Mouse (Mus musculus) cerebellum, adult 18-20 months (tissue): ENCODE data around the gene Mtrex.
A peak's percentile ranks its signal among the peaks of the same experiment; 100 is the strongest.

ENCODE experiments used
- DNase-seq, 2 experiments: peaks; one replicate each; pipeline ENCODE4 v3.0.0; 2021

The Mtrex gene

GRCm38 (mm10) chr13:112927287-112928001 is at the start of gene Mtrex, which contains the start of gene Dhx29:
Gene Mtrex, minus strand, starts transcription at chr13:112927398.
Gene Dhx29, plus strand, starts transcription at chr13:112927454.
- peak; percentile 98 to 99 for DNase-seq

- DNase-seq: no peak
Measured at GRCm38 (mm10) chr13:112976720-112977119, 49.5 kb upstream of the Mtrex start.

GRCm38 (mm10) chr13:112967267-112967666 is 40.1 kb upstream of the Mtrex start:
- no peak for DNase-seq

- DNase-seq: no peak
Measured at GRCm38 (mm10) chr13:112964421-112964820, 37.2 kb upstream of the Mtrex start.

- DNase-seq: no peak
Measured at GRCm38 (mm10) chr13:112963081-112963480, 35.9 kb upstream of the Mtrex start.

GRCm38 (mm10) chr13:112954067-112954466 is 26.9 kb upstream of the Mtrex start:
- no peak for DNase-seq

GRCm38 (mm10) chr13:112945900-112946299 is 18.7 kb upstream of the Mtrex start:
- no peak for DNase-seq

- DNase-seq: peak in 1 of 2 experiments; percentile 11
Measured at GRCm38 (mm10) chr13:112945312-112945711, 18.1 kb upstream of the Mtrex start.

- DNase-seq: no peak
Measured at GRCm38 (mm10) chr13:112941879-112942330, 14.7 kb upstream of the Mtrex start.

GRCm38 (mm10) chr13:112938130-112938529 is 10.9 kb upstream of the Mtrex start:
- no peak for DNase-seq

GRCm38 (mm10) chr13:112928038-112928668 is 955 bp upstream of the Mtrex start:
- DNase-seq: no peak

- DNase-seq: peak; percentile 32 to 50
Measured at GRCm38 (mm10) chr13:112926796-112927195, 402 bp downstream of the Mtrex start.

GRCm38 (mm10) chr13:112925976-112926375 is 1.2 kb downstream of the Mtrex start:
- no peak for DNase-seq

GRCm38 (mm10) chr13:112925266-112925665 is 1.9 kb downstream of the Mtrex start:
- DNase-seq: no peak

GRCm38 (mm10) chr13:112920906-112921305 is 6.3 kb downstream of the Mtrex start:
- no peak for DNase-seq

GRCm38 (mm10) chr13:112919141-112919865 is 7.9 kb downstream of the Mtrex start:
- DNase-seq: no peak

GRCm38 (mm10) chr13:112910434-112910833 is 16.8 kb downstream of the Mtrex start:
- no peak for DNase-seq

- peak; percentile 24 to 25 for DNase-seq
Measured at GRCm38 (mm10) chr13:112909663-112910062, 17.5 kb downstream of the Mtrex start.

- no peak for DNase-seq
Measured at GRCm38 (mm10) chr13:112902176-112902575, 25.0 kb downstream of the Mtrex start.

GRCm38 (mm10) chr13:112887234-112887633 is 40.0 kb downstream of the Mtrex start:
- DNase-seq: no peak

- DNase-seq: no peak
Measured at GRCm38 (mm10) chr13:112871500-112872266, 55.5 kb downstream of the Mtrex start.

GRCm38 (mm10) chr13:112870039-112870690 is 57.0 kb downstream of the Mtrex start:
- no peak for DNase-seq
